Mouse (Mus musculus) gastrocnemius, adult 18-20 months (tissue): ENCODE data around the gene Foxd2. TPM values are rescaled to one million over a fixed set of nuclear protein-coding genes. Genes with fewer than 3 reads are reported as not detected.

Experiments
- total RNA-seq, 2 experiments: library from RNA; stranded (reverse); gene quantifications; 2 replicates each; pipeline ENCODE4 v1.2.3; 2021

Gene Foxd2
- total RNA-seq, 2 experiments from 2014 or later: 0.24 TPM; not detected in 1

Other genes starting within 250 kb of the Foxd2 start
- gene Gm12830, start 87.2 kb downstream of the Foxd2 start, total RNA-seq: not detected
- not detected for gene Foxe3, start 17.1 kb upstream of the Foxd2 start, total RNA-seq
- 10 to 100 TPM; 16.9 to 17.1 TPM for gene Cmpk1, start 78.4 kb upstream of the Foxd2 start, total RNA-seq
- gene Stil, start 91.3 kb upstream of the Foxd2 start, total RNA-seq: not detected
- gene Tal1, start 147.6 kb upstream of the Foxd2 start, total RNA-seq: 1 to 10 TPM in 1 of 2 experiments, under 1 TPM in 1; 0.93 to 1.0 TPM
- not detected for gene Pdzk1ip1, start 179.8 kb upstream of the Foxd2 start, total RNA-seq
- gene Cyp4x1, start 225.4 kb upstream of the Foxd2 start, total RNA-seq: not detected